Mouse (Mus musculus) erythroblast, adult 5-6 weeks (primary cell): ENCODE measurements around the gene Adam22. TPM values are rescaled to one million over a fixed set of nuclear protein-coding genes. Genes with fewer than 3 reads are reported as not detected.

Experiments
- ATAC-seq: replicated peaks from 2 replicates; pipeline ENCODE4 v1.8.0; 2016; ENCODE audit warnings: moderate number of reproducible peaks, mild to moderate bottlenecking, moderate TSS enrichment, inconsistent platforms; ENCODE audit not compliant: poor library complexity, low FRiP score, severe bottlenecking
- total RNA-seq, 2 experiments: library from RNA; stranded (forward) in 1 of 2; stranded (reverse) in 1 of 2; fragments of 150-400 nt in 1 of 2; fragments of 200-764, 138-1000 nt in 1 of 2; gene quantifications; 2 replicates each; pipeline versions ENCODE4 v1.2.3 to v1.2.4; 2015 to 2017; ENCODE audit warnings: low replicate concordance in 2 of 2

The Adam22 gene
- total RNA-seq, 2 experiments from 2014 or later, result 0.51 to 1.2 TPM

- no peak for ATAC-seq
Measured at GRCm38 (mm10) chr5:8341676-8342075, 26.3 kb downstream of the Adam22 start.

GRCm38 (mm10) chr5:8327645-8328269 is 40.2 kb downstream of the Adam22 start:
- no peak for ATAC-seq

GRCm38 (mm10) chr5:8326671-8327070 is 41.3 kb downstream of the Adam22 start:
- ATAC-seq, result no peak

GRCm38 (mm10) chr5:8312324-8312723 is 55.6 kb downstream of the Adam22 start:
- no peak for ATAC-seq

GRCm38 (mm10) chr5:8310907-8311306 is 57.1 kb downstream of the Adam22 start:
- no peak for ATAC-seq

GRCm38 (mm10) chr5:8297719-8298419 is 70.1 kb downstream of the Adam22 start:
- no peak for ATAC-seq

GRCm38 (mm10) chr5:8293287-8293686 is 74.7 kb downstream of the Adam22 start:
- no peak for ATAC-seq

- ATAC-seq, result no peak
Measured at GRCm38 (mm10) chr5:8291496-8291895, 76.5 kb downstream of the Adam22 start.

GRCm38 (mm10) chr5:8289678-8290614 is 78.0 kb downstream of the Adam22 start:
- ATAC-seq, result no peak

GRCm38 (mm10) chr5:8284123-8284522 is 83.8 kb downstream of the Adam22 start:
- ATAC-seq, result no peak

- ATAC-seq, result no peak
Measured at GRCm38 (mm10) chr5:8276141-8276540, 91.8 kb downstream of the Adam22 start.

GRCm38 (mm10) chr5:8257366-8257765 is 110.6 kb downstream of the Adam22 start:
- no peak for ATAC-seq

- no peak for ATAC-seq
Measured at GRCm38 (mm10) chr5:8256487-8256886, 111.5 kb downstream of the Adam22 start.

GRCm38 (mm10) chr5:8244696-8245095 is 123.3 kb downstream of the Adam22 start:
- ATAC-seq, result no peak

- no peak for ATAC-seq
Measured at GRCm38 (mm10) chr5:8243064-8243615, 124.8 kb downstream of the Adam22 start.

- ATAC-seq, result no peak
Measured at GRCm38 (mm10) chr5:8242660-8243059, 125.3 kb downstream of the Adam22 start.

- ATAC-seq, result no peak
Measured at GRCm38 (mm10) chr5:8227073-8227472, 140.9 kb downstream of the Adam22 start.

GRCm38 (mm10) chr5:8224321-8224705 is 143.6 kb downstream of the Adam22 start:
- no peak for ATAC-seq

- ATAC-seq, result no peak
Measured at GRCm38 (mm10) chr5:8223597-8224320, 144.2 kb downstream of the Adam22 start.

GRCm38 (mm10) chr5:8221630-8222029 is 146.3 kb downstream of the Adam22 start:
- ATAC-seq, result no peak
